Mouse (Mus musculus): ENCODE results near the gene Ano1. TPM values are rescaled to one million over a fixed set of nuclear protein-coding genes. Genes with fewer than 3 reads are reported as not detected.

Gene Ano1
- total and polyA plus RNA-seq, 3 experiments: 0.04 TPM; not detected in 2

- peaks cover 0 to 4% of the 10 kb centered on the region in 2 experiments; a peak in 2 of 4 replicates for H3K36me3 ChIP-seq (ENCODE audit: control insufficient read depth in 1 of 2, insufficient read depth in 2 of 2, low read length in 2 of 2)
- H3K4me1 ChIP-seq (ENCODE audit: control insufficient read depth in 1 of 2, insufficient read depth in 2 of 2, low read length in 2 of 2): peaks cover 3 to 15% of the 10 kb centered on the region in 2 experiments
- H3K27me3 ChIP-seq (ENCODE audit: control insufficient read depth in 1 of 2, insufficient read depth in 2 of 2, low read length in 2 of 2): no peaks in the 10 kb centered on the region
- H3K27ac ChIP-seq (ENCODE audit: control insufficient read depth, low read depth, low read length): no peak overlapping the region
- peak overlapping the region; percentile 13 to 41; a peak in 3 of 4 replicates for H3K4me3 ChIP-seq (ENCODE audit: control insufficient read depth in 1 of 2, insufficient read depth in 1 of 2, low read depth in 2 of 2, low read length in 2 of 2)
- H3K9ac ChIP-seq (ENCODE audit: control insufficient read depth, low read depth, low read length, poor library complexity, severe bottlenecking): peak overlapping the region; percentile 37; the same call in 1 of the 2 replicates
- DNase-seq (ENCODE audit: low read depth, low spot score): peak; percentile 82
- H3K9me3 ChIP-seq (replicated peaks; ENCODE audit: insufficient read depth, low read length): no peaks in the 10 kb centered on the region
- peaks cover 8% of the 10 kb centered on the region for H3K79me2 ChIP-seq (ENCODE audit: control insufficient read depth, insufficient read depth, low read length, poor library complexity)
- peak; percentile 53 to 76 (median 69) for TF ChIP-seq CTCF (IDR thresholded peaks at IDR 0.05 in 2 of 3, conservative IDR thresholded peaks at IDR 0.05 in 1 of 3; ENCODE audit: control insufficient read depth in 1 of 3, insufficient read depth in 1 of 3, low read depth in 2 of 3, low read length in 3 of 3, poor library complexity in 1 of 3, severe bottlenecking in 1 of 3)
- TF ChIP-seq RAD21 (IDR thresholded peaks at IDR 0.05; ENCODE audit: low read depth, low read length): peak; percentile 65
- peak; percentile 55 for TF ChIP-seq ZC3H11A (IDR thresholded peaks at IDR 0.05; ENCODE audit: low read depth, low read length)
- no peak for TF ChIP-seq ETS1 (IDR thresholded peaks at IDR 0.05; ENCODE audit: low read depth, low read length)
- peak; percentile 75 for TF ChIP-seq SMC3 (IDR thresholded peaks at IDR 0.05; ENCODE audit: low read depth, low read length)
- TF ChIP-seq NRF1 (IDR thresholded peaks at IDR 0.05; ENCODE audit: insufficient read depth, low read depth, low read length, poor library complexity, severe bottlenecking): no peak
- TF ChIP-seq JUND (IDR thresholded peaks at IDR 0.05; ENCODE audit: low read depth, low read length): peak; percentile 97
- TF ChIP-seq SIN3A (IDR thresholded peaks at IDR 0.05; ENCODE audit: low read length): 0 out of 2 replicates have a peak, but pooled peaks have one; percentile 48
These were observed 168.2 kb downstream of the Ano1 start for GRCm38 (mm10) chr7:144583619-144584018.

GRCm38 (mm10) chr7:144582284-144582980 is 169.3 kb downstream of the Ano1 start, which contains the start of gene Fadd:
TSS of gene Fadd (minus strand) at chr7:144582463.
- Histone ChIP-seq H3K4me1 (ENCODE audit: control insufficient read depth in 1 of 2, insufficient read depth in 2 of 2, low read length in 2 of 2) (peaks cover 3 to 15% of the 10 kb centered on the region in 2 experiments), H3K4me3 (ENCODE audit: control insufficient read depth in 1 of 2, insufficient read depth in 1 of 2, low read depth in 2 of 2, low read length in 2 of 2) (peak within 1 kb of the TSS; percentile 59 to 75), H3K36me3 (ENCODE audit: control insufficient read depth in 1 of 2, insufficient read depth in 2 of 2, low read length in 2 of 2) (peaks cover 0 to 4% of the 10 kb centered on the region in 2 experiments; a peak in 2 of 4 replicates), H3K27ac (ENCODE audit: control insufficient read depth, low read depth, low read length) (peak within 1 kb of the TSS; percentile 76), H3K79me2 (ENCODE audit: control insufficient read depth, insufficient read depth, low read length, poor library complexity) (peaks cover 8% of the 10 kb centered on the region), H3K9ac (ENCODE audit: control insufficient read depth, low read depth, low read length, poor library complexity, severe bottlenecking) (peak within 1 kb of the TSS; percentile 76), H3K9me3 (replicated peaks; ENCODE audit: insufficient read depth, low read length) (no peaks in the 10 kb centered on the region), H3K27me3 (ENCODE audit: control insufficient read depth in 1 of 2, insufficient read depth in 2 of 2, low read length in 2 of 2) (no peaks in the 10 kb centered on the region)
- DNase-seq (ENCODE audit: low read depth, low spot score): peak; percentile 97
- TF ChIP-seq POLR2AphosphoS2 (IDR thresholded peaks at IDR 0.05; ENCODE audit: low read length) (peak; percentile 67), NRF1 (IDR thresholded peaks at IDR 0.05; ENCODE audit: insufficient read depth, low read depth, low read length, poor library complexity, severe bottlenecking) (peak; percentile 93), GATA1 (IDR thresholded peaks at IDR 0.05; ENCODE audit: low read depth, low read length) (no peak), CHD1 (IDR thresholded peaks at IDR 0.05; ENCODE audit: low read depth, low read length) (no peak), CTCF (IDR thresholded peaks at IDR 0.05 in 2 of 3, conservative IDR thresholded peaks at IDR 0.05 in 1 of 3; ENCODE audit: control insufficient read depth in 1 of 3, insufficient read depth in 1 of 3, low read depth in 2 of 3, low read length in 3 of 3, poor library complexity in 1 of 3, severe bottlenecking in 1 of 3) (no peak), MYB (IDR thresholded peaks at IDR 0.05; ENCODE audit: low read depth, low read length) (no peak), SIN3A (IDR thresholded peaks at IDR 0.05; ENCODE audit: low read length) (peak; percentile 97), ETS1 (IDR thresholded peaks at IDR 0.05; ENCODE audit: low read depth, low read length) (peak; percentile 31; the same call in 1 of the 2 replicates), E2F4 (IDR thresholded peaks at IDR 0.05; ENCODE audit: borderline replicate concordance, low read depth, low read length) (peak; percentile 88; the same call in 1 of the 2 replicates), BHLHE40 (IDR thresholded peaks at IDR 0.05; ENCODE audit: borderline replicate concordance, low read depth, low read length) (no peak), UBTF (IDR thresholded peaks at IDR 0.05; ENCODE audit: borderline replicate concordance, insufficient read depth, low read depth, low read length) (no peak), JUND (IDR thresholded peaks at IDR 0.05; ENCODE audit: low read depth, low read length) (peak; percentile 95; the same call in 1 of the 2 replicates), POLR2A (IDR thresholded peaks at IDR 0.05; ENCODE audit: control insufficient read depth in 1 of 2, insufficient read depth in 1 of 2, low read depth in 1 of 2, low read length in 2 of 2, poor library complexity in 1 of 2) (peak in 1 of 2 experiments; percentile 84; a peak in 3 of 4 replicates), ZMIZ1 (IDR thresholded peaks at IDR 0.05; ENCODE audit: low read depth, low read length) (no peak), MAZ (IDR thresholded peaks at IDR 0.05; ENCODE audit: low read depth, low read length) (no peak), SMC3 (IDR thresholded peaks at IDR 0.05; ENCODE audit: low read depth, low read length) (no peak), POLR2AphosphoS5 (IDR thresholded peaks at IDR 0.05; ENCODE audit: borderline replicate concordance, low read depth, low read length) (no peak), NELFE (IDR thresholded peaks at IDR 0.05; ENCODE audit: low read depth, low read length) (peak; percentile 67), GABPA (IDR thresholded peaks at IDR 0.05; ENCODE audit: low read depth, low read length) (no peak), TBP (IDR thresholded peaks at IDR 0.05; ENCODE audit: low read depth, low read length) (0 out of 2 replicates have a peak, but pooled peaks have one; percentile 45), MEF2A (IDR thresholded peaks at IDR 0.05; ENCODE audit: extremely low read depth, insufficient replicate concordance, low read depth, low read length, poor library complexity, severe bottlenecking) (no peak), MYC (IDR thresholded peaks at IDR 0.05; ENCODE audit: low read depth, low read length) (no peak; the same call in 1 of the 2 replicates), USF2 (IDR thresholded peaks at IDR 0.05; ENCODE audit: borderline replicate concordance in 1 of 2, insufficient read depth in 1 of 2, low read depth in 1 of 2, low read length in 2 of 2) (no peak), ZNF384 (IDR thresholded peaks at IDR 0.05; ENCODE audit: low read depth, low read length) (no peak), CHD2 (IDR thresholded peaks at IDR 0.05; ENCODE audit: low read length) (peak; percentile 98)
